Mouse (Mus musculus): ENCODE data around the gene Chmp6.

Chmp6 gene

DNA sequence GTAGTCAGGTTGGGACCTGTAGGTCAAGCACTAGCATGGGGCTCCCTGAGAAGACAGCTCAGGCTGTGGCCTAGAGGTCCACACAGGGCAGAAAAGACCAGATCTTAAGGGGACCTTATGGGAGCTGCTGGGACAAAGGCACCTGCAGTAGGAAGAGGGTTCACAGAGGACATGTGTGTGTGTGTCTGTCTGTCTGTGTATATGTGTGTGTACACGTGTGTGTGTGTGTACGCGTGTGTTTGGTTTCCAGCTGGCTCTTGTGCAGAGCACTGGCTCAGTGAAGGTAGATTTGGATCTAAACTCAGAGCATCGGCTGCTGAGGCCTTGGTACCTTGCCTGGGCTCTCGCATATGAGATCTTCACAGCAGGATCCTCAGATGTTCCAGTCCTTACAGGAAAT, 7.4 kb downstream of the Chmp6 start:
- H3K9me3 ChIP-seq (ENCODE audit: low read length): 0 out of 2 replicates have a peak, but pooled peaks cover 3% of the 10 kb centered on the region
- peaks cover 49% of the 10 kb centered on the region for H3K36me3 ChIP-seq (ENCODE audit: insufficient read depth, low read length)
- H3K4me1 ChIP-seq (replicated peaks; ENCODE audit: low read depth, low read length): peaks cover 35% of the 10 kb centered on the region
- H3K4me3 ChIP-seq (replicated peaks; ENCODE audit: low read length): no peak overlapping the region
- TF ChIP-seq POU5F1 (IDR thresholded peaks at IDR 0.05; ENCODE audit: borderline replicate concordance, low read length): no peak
- no peak for TF ChIP-seq NANOG (IDR thresholded peaks at IDR 0.05; ENCODE audit: borderline replicate concordance, low read length)
- no peak for TF ChIP-seq CTCF (conservative IDR thresholded peaks at IDR 0.05; ENCODE audit: low read length)
- no peaks in the 10 kb centered on the region for H3K27me3 ChIP-seq (ENCODE audit: insufficient read depth, low read length)

DNA sequence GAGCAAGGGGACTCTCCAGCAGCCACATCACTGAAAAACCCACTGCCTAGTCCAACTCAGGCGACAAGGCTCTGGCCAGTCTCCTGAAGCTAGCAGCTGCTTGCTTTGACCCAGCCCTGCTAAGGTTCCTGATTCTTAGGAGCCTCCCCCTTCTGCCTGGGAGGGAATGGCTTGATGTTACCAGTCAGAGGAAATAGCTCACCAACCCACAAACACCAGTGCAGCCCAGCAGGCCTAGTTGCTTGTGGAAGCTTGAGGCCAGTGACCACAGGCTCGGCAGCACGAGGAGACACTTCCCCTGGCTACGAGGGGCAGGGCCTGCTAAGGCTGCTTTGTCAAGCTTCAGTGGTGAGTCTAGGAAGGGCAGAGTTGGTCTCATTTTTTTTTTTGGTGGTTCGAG, 11.9 kb downstream of the Chmp6 start:
- Histone ChIP-seq H3K36me3 (ENCODE audit: insufficient read depth, low read length) (peaks cover 8% of the 10 kb centered on the region; the same call in 1 of the 2 replicates), H3K9me3 (ENCODE audit: low read length) (0 out of 2 replicates have a peak, but pooled peaks cover 3% of the 10 kb centered on the region), H3K4me1 (replicated peaks; ENCODE audit: low read depth, low read length) (peaks cover 40% of the 10 kb centered on the region), H3K4me3 (replicated peaks; ENCODE audit: low read length) (no peak overlapping the region), H3K27me3 (ENCODE audit: insufficient read depth, low read length) (no peaks in the 10 kb centered on the region)
- no peak for TF ChIP-seq NANOG (IDR thresholded peaks at IDR 0.05; ENCODE audit: borderline replicate concordance, low read length)
- TF ChIP-seq CTCF (conservative IDR thresholded peaks at IDR 0.05; ENCODE audit: low read length): no peak
- no peak for TF ChIP-seq POU5F1 (IDR thresholded peaks at IDR 0.05; ENCODE audit: borderline replicate concordance, low read length)

DNA sequence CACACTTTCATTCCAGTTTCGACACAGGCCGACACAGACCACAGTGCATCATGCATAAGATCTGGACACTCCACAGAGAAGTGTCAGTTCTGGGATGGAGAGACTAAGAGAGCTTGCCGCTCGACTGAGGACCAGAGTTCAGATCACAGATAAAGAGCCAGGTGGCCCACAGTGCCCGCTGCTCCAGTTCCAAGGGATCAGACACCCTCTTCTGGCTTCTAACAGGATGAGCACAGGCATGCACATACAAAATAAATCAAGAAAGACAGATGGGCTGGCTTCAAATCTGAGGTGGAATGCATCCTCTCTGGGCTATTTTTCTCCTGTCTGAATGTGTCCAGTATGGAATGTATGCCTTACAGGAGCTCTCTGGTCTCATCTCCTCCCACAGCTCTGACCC, 13.5 kb downstream of the Chmp6 start:
- Histone ChIP-seq H3K4me3 (replicated peaks; ENCODE audit: low read length) (no peak overlapping the region), H3K9me3 (ENCODE audit: low read length) (peaks cover 8% of the 10 kb centered on the region), H3K4me1 (replicated peaks; ENCODE audit: low read depth, low read length) (peaks cover 45% of the 10 kb centered on the region), H3K27me3 (ENCODE audit: insufficient read depth, low read length) (no peaks in the 10 kb centered on the region), H3K36me3 (ENCODE audit: insufficient read depth, low read length) (no peaks in the 10 kb centered on the region)
- no peak for TF ChIP-seq POU5F1 (IDR thresholded peaks at IDR 0.05; ENCODE audit: borderline replicate concordance, low read length)
- TF ChIP-seq CTCF (conservative IDR thresholded peaks at IDR 0.05; ENCODE audit: low read length): no peak
- no peak for TF ChIP-seq NANOG (IDR thresholded peaks at IDR 0.05; ENCODE audit: borderline replicate concordance, low read length)

- H3K36me3 ChIP-seq (ENCODE audit: insufficient read depth, low read length): no peaks in the 10 kb centered on the region
- peaks cover 5% of the 10 kb centered on the region for H3K9me3 ChIP-seq (ENCODE audit: low read length)
- peak overlapping the region; percentile 32 for H3K4me3 ChIP-seq (replicated peaks; ENCODE audit: low read length)
- peaks cover 59% of the 10 kb centered on the region for H3K4me1 ChIP-seq (replicated peaks; ENCODE audit: low read depth, low read length)
- no peaks in the 10 kb centered on the region for H3K27me3 ChIP-seq (ENCODE audit: insufficient read depth, low read length)
- TF ChIP-seq POU5F1 (IDR thresholded peaks at IDR 0.05; ENCODE audit: borderline replicate concordance, low read length) (no peak), CTCF (conservative IDR thresholded peaks at IDR 0.05; ENCODE audit: low read length) (no peak), NANOG (IDR thresholded peaks at IDR 0.05; ENCODE audit: borderline replicate concordance, low read length) (no peak)
Observed at GRCm38 (mm10) chr11:119928023-119928681, 14.9 kb downstream of the Chmp6 start.

DNA sequence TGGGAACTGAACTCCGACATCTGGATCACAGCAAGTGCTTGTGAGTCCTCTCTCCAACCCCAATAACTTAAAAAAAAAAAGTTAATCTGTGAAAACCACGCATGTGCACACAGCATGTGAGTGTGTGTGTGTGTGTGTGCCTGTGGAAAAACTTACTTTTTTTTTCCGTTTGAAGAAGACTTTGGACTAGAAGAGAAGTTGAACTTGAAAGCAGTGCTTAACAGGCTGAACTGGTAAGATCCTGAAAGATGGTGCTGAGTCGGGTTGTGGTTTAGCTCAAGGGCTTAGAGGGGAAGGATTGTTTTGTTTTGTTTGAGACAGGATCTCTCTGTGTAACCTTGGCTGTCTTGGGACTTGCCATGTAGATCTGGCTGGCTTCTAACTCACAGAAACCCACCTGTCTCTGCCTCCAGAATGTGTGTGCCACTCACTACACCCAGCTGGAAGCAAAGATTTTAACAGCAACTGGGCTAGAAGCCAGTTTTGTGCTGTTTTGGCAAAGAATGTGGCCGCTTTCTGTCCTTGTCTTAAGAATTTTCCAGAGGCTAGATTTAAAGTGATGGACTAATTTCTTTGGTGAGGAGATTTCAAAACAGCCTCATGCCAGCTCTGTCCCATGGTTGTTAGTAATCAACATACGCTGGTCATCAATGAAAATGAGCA, 16.5 kb downstream of the Chmp6 start:
- peaks cover 5% of the 10 kb centered on the region for H3K9me3 ChIP-seq (ENCODE audit: low read length)
- no peaks in the 10 kb centered on the region for H3K27me3 ChIP-seq (ENCODE audit: insufficient read depth, low read length)
- TF ChIP-seq CTCF (conservative IDR thresholded peaks at IDR 0.05; ENCODE audit: low read length): no peak
- no peak for TF ChIP-seq POU5F1 (IDR thresholded peaks at IDR 0.05; ENCODE audit: borderline replicate concordance, low read length)
- TF ChIP-seq NANOG (IDR thresholded peaks at IDR 0.05; ENCODE audit: borderline replicate concordance, low read length): no peak
- H3K4me1 ChIP-seq (replicated peaks; ENCODE audit: low read depth, low read length): peaks cover 75% of the 10 kb centered on the region
- H3K36me3 ChIP-seq (ENCODE audit: insufficient read depth, low read length): peaks cover 7% of the 10 kb centered on the region; the same call in 1 of the 2 replicates
- no peak overlapping the region for H3K4me3 ChIP-seq (replicated peaks; ENCODE audit: low read length)

DNA sequence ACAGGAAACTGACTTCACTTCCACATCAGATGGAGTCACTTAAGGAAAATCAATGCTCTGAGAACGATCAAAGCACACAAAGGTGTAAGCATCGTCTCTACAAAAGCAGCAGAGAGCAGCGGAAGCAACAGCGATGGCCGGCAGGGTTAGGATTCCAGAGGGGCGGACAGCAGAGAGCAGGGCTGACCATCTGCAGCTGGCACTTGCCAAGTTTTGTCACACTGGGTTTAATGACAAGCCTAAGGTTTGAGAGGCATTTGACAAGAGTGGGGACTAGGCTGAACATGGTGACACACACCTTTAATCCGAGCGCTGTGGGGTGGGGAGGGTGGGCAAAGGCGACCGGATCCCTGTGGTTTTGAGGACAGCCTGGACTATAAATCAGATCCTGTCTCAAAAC, 18.6 kb downstream of the Chmp6 start:
- Histone ChIP-seq H3K27me3 (ENCODE audit: insufficient read depth, low read length) (no peaks in the 10 kb centered on the region), H3K9me3 (ENCODE audit: low read length) (peaks cover 5% of the 10 kb centered on the region), H3K4me3 (replicated peaks; ENCODE audit: low read length) (no peak overlapping the region), H3K4me1 (replicated peaks; ENCODE audit: low read depth, low read length) (peaks cover 88% of the 10 kb centered on the region), H3K36me3 (ENCODE audit: insufficient read depth, low read length) (peaks cover 8% of the 10 kb centered on the region; the same call in 1 of the 2 replicates)
- TF ChIP-seq POU5F1 (IDR thresholded peaks at IDR 0.05; ENCODE audit: borderline replicate concordance, low read length) (no peak), CTCF (conservative IDR thresholded peaks at IDR 0.05; ENCODE audit: low read length) (no peak), NANOG (IDR thresholded peaks at IDR 0.05; ENCODE audit: borderline replicate concordance, low read length) (no peak)

DNA sequence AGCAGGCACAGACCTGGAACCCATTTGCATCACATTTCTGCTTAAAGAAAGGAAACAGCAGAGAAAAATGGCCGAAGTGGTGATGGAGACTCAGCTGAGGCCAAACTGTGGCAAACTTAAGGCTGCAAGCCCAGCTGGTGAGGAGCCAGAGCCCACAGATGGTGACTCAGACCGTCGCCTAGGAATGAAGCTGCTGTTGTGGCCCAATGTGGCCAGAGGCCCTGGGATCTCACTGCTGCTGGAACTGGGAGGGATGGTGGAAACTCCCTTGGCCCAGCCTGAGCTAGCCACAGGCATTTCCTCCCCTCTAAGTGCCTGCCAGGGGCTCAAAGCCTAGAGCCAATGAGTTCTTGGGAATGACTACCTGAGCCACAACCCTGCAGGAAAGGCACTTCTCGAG, 19.9 kb downstream of the Chmp6 start:
- peaks cover 8% of the 10 kb centered on the region; the same call in 1 of the 2 replicates for H3K36me3 ChIP-seq (ENCODE audit: insufficient read depth, low read length)
- TF ChIP-seq NANOG (IDR thresholded peaks at IDR 0.05; ENCODE audit: borderline replicate concordance, low read length) (no peak), POU5F1 (IDR thresholded peaks at IDR 0.05; ENCODE audit: borderline replicate concordance, low read length) (no peak), CTCF (conservative IDR thresholded peaks at IDR 0.05; ENCODE audit: low read length) (no peak)
- H3K9me3 ChIP-seq (ENCODE audit: low read length): peaks cover 5% of the 10 kb centered on the region
- peaks cover 93% of the 10 kb centered on the region for H3K4me1 ChIP-seq (replicated peaks; ENCODE audit: low read depth, low read length)
- H3K4me3 ChIP-seq (replicated peaks; ENCODE audit: low read length): no peak overlapping the region
- no peaks in the 10 kb centered on the region for H3K27me3 ChIP-seq (ENCODE audit: insufficient read depth, low read length)

DNA sequence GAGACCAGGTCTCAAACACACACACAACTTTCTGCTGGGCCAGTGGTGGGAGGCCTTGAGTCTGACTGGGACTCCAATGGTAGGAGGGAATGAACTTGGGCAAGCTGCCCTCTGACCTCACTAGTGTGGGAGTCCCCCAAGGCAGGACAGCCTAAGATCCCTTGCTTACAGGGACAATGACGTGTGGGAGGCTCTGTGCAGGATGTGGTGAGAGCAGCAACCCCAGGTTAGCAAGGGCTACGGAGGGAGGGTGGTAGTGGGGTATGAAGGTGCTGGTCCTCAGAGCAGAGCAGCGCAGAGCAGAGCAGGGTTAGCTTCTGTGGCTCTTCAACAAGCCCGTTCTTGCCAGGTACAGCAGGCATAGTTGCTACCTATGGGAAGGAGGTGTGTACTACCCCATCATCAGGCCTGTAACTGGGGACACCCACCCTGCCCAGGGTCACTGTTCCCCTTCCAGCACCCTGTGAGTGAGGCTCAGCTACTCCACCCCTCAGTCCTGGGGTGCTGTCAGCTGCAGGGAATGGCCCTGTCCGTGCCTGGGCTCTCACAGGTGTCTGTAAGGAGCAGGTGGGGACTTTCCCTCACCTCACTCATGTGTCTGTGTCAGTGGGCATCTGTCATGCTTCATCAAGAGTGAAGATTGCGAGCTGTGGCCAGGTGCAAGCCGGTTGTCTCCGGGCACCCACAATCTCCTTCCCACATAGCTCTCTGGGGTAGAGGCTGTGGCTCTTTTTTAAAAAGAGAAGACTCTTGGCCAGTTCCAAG, 20.8 kb downstream of the Chmp6 start:
- H3K9me3 ChIP-seq (ENCODE audit: low read length): peaks cover 5% of the 10 kb centered on the region
- H3K36me3 ChIP-seq (ENCODE audit: insufficient read depth, low read length): peaks cover 8% of the 10 kb centered on the region; the same call in 1 of the 2 replicates
- H3K27me3 ChIP-seq (ENCODE audit: insufficient read depth, low read length): no peaks in the 10 kb centered on the region
- no peak overlapping the region for H3K4me3 ChIP-seq (replicated peaks; ENCODE audit: low read length)
- peaks cover 93% of the 10 kb centered on the region for H3K4me1 ChIP-seq (replicated peaks; ENCODE audit: low read depth, low read length)
- TF ChIP-seq CTCF (conservative IDR thresholded peaks at IDR 0.05; ENCODE audit: low read length) (no peak), NANOG (IDR thresholded peaks at IDR 0.05; ENCODE audit: borderline replicate concordance, low read length) (no peak), POU5F1 (IDR thresholded peaks at IDR 0.05; ENCODE audit: borderline replicate concordance, low read length) (no peak)

Measured in E14TG2a.4 (cell line).